In genomic region chr17:80062620-80063010, GRCm38 (mm10) we compare ENCODE assay signal across 8 mouse cellular contexts. TPM values are rescaled to one million over a fixed set of nuclear protein-coding genes. Genes with fewer than 3 reads are reported as not detected.
DNase-seq lines count a peak whose midpoint lies in the region; ATAC-seq and TF ChIP-seq lines count a peak whose summit lies in the region.

No protein-coding gene starts in this region.

- peak; percentile 72; the same call in 1 of the 2 replicates for TF ChIP-seq POLR2A in testis, adult 2 months (IDR thresholded peaks at IDR 0.05; ENCODE audit: control insufficient read depth, low read depth, low read length)

- no peaks in the 10 kb centered on the region; the same call in 1 of the 2 replicates for H3K36me3 ChIP-seq in testis, adult 2 months (ENCODE audit: control insufficient read depth, insufficient read depth, low read length)
- no peaks in the 10 kb centered on the region for H3K36me3 ChIP-seq in hindbrain, postnatal 0 days (ENCODE audit: insufficient read depth, low read length)
- H3K36me3 ChIP-seq in midbrain, embryonic 12.5 days = no peaks in the 10 kb centered on the region

- no peaks in the 10 kb centered on the region for H3K9me3 ChIP-seq in hindbrain, postnatal 0 days (ENCODE audit: low read length)
- no peaks in the 10 kb centered on the region for H3K9me3 ChIP-seq in midbrain, embryonic 12.5 days

- peaks cover 6% of the 10 kb centered on the region for H3K4me1 ChIP-seq in testis, adult 2 months (ENCODE audit: control insufficient read depth, insufficient read depth, low read length)
- peaks cover 9% of the 10 kb centered on the region for H3K4me1 ChIP-seq in hindbrain, postnatal 0 days (ENCODE audit: insufficient read depth, low read length)
- peaks cover 27% of the 10 kb centered on the region for H3K4me1 ChIP-seq in midbrain, embryonic 12.5 days

- H3K27ac ChIP-seq in testis, adult 2 months (ENCODE audit: control insufficient read depth, insufficient read depth, low read depth, low read length) = peak overlapping the region; percentile 100
- H3K27ac ChIP-seq in hindbrain, postnatal 0 days = peak overlapping the region; percentile 100
- H3K27ac ChIP-seq in midbrain, embryonic 12.5 days (replicated peaks) = peak overlapping the region; percentile 100

- no peak for DNase-seq in cerebellum, adult 8-10 months
- DNase-seq in testis, postnatal 10 days (ENCODE audit: low spot score) = no peak
- peak; percentile 35 for DNase-seq in hindbrain, postnatal 0 days (ENCODE audit: low spot score)
- DNase-seq in left cerebral cortex, postnatal 36 days (ENCODE audit: low spot score in 2 of 2) = no peak
- no peak for DNase-seq in right cerebral cortex, postnatal 25 days

- peak; percentile 46; the same call in 1 of the 2 replicates for ATAC-seq in cerebellum, adult (ENCODE audit: insufficient number of reproducible peaks, low FRiP score, low TSS enrichment)
- peak; percentile 24; the same call in 1 of the 2 replicates for ATAC-seq in hindbrain, postnatal 0 days
- peak; percentile 36 for ATAC-seq in midbrain, embryonic 12.5 days (ENCODE audit: low FRiP score, low read depth)

- peak overlapping the region; percentile 87 for H3K4me2 ChIP-seq in hindbrain, postnatal 0 days (ENCODE audit: low read depth, low read length)
- H3K4me2 ChIP-seq in midbrain, embryonic 12.5 days (replicated peaks) = peak overlapping the region; percentile 69

- no peak for TF ChIP-seq CTCF in testis, adult 2 months (IDR thresholded peaks at IDR 0.05; ENCODE audit: control insufficient read depth, insufficient read depth, insufficient replicate concordance, low read depth, low read length)
- TF ChIP-seq CTCF in hindbrain, postnatal 0 days (IDR thresholded peaks at IDR 0.05; ENCODE audit: low read depth) = no peak

- intact Hi-C loops in left cerebral cortex, postnatal 36 days (cut with DNase I) = loop anchor here (2.0 kb wide), 1 partner anchor 106 kb away; no protein-coding TSS in a partner anchor

- peak overlapping the region; percentile 98 for H3K9ac ChIP-seq in hindbrain, postnatal 0 days (replicated peaks; ENCODE audit: low read length)
- H3K9ac ChIP-seq in midbrain, embryonic 12.5 days (replicated peaks) = peak overlapping the region; percentile 99

- H3K4me3 ChIP-seq in testis, adult 2 months (ENCODE audit: control insufficient read depth, low read depth, low read length) = peak overlapping the region; percentile 98
- H3K4me3 ChIP-seq in hindbrain, postnatal 0 days (ENCODE audit: low read length) = peak overlapping the region; percentile 98
- H3K4me3 ChIP-seq in midbrain, embryonic 12.5 days = peak overlapping the region; percentile 95

- 2% methylated on average over 15 of the region's 15 CpGs for WGBS in hindbrain, postnatal 0 days
- 3% methylated on average over 15 of the region's 15 CpGs for WGBS in midbrain, embryonic 12.5 days

- H3K27me3 ChIP-seq in testis, adult 2 months (ENCODE audit: control insufficient read depth, insufficient read depth, low read length) = no peaks in the 10 kb centered on the region
- H3K27me3 ChIP-seq in hindbrain, postnatal 0 days (ENCODE audit: insufficient read depth, low read length) = no peaks in the 10 kb centered on the region
- peaks cover 5% of the 10 kb centered on the region; the same call in 1 of the 2 replicates for H3K27me3 ChIP-seq in midbrain, embryonic 12.5 days

RNA-seq across cellular contexts. Expression of gene Hnrnpll, which starts 0.5 kb away (rescaled TPM):
- 44.0 and 52.0 TPM in 2 replicates for polyA plus RNA-seq in testis, adult 2 months (2012; rRNA removed)
- total RNA-seq in hindbrain, postnatal 0 days (2014; rRNA removed) = 41.8 and 52.7 TPM in 2 replicates
- 40.0 and 40.2 TPM in 2 replicates for polyA plus RNA-seq in hindbrain, postnatal 0 days (2015; fragmentation: Nextera tagmentation; extraction: Ambion mirVana)
- 125 and 129 TPM in 2 replicates for polyA plus RNA-seq in midbrain, embryonic 12.5 days (2016; fragmentation: Nextera tagmentation; extraction: Ambion mirVana)
- total RNA-seq in left cerebral cortex, postnatal 36 days (2021) = 10 to 100 TPM; 51.4 to 58.4 TPM
